Mouse (Mus musculus) olfactory bulb, adult 2 months (tissue): ENCODE results near the gene Aco1. TPM values are rescaled to one million over a fixed set of nuclear protein-coding genes. Genes with fewer than 3 reads are reported as not detected.

ENCODE experiments used
- H3K27ac ChIP-seq: fragments of 200-500 bp; 2 replicates; pipeline ENCODE4 v1.5.1; 2012; ENCODE audit warnings: low read depth, low read length; ENCODE audit not compliant: insufficient read depth
- H3K4me1 ChIP-seq: fragments of 200-500 bp; 2 replicates; pipeline ENCODE4 v1.6.1; 2012; ENCODE audit warnings: low read length; ENCODE audit not compliant: control insufficient read depth, insufficient read depth
- H3K4me3 ChIP-seq: fragments of 200-500 bp; 2 replicates; pipeline ENCODE4 v1.5.1; 2012; ENCODE audit warnings: mild to moderate bottlenecking, low read depth, low read length, moderate library complexity; ENCODE audit not compliant: insufficient read depth
- CTCF ChIP-seq: fragments of 200-500 bp; IDR thresholded peaks from 2 replicates; pipeline ENCODE4 v1.5.1; 2012; ENCODE audit warnings: low read depth, mild to moderate bottlenecking, low read length, moderate library complexity; ENCODE audit not compliant: insufficient read depth
- POLR2A ChIP-seq: fragments of 200-500 bp; IDR thresholded peaks from 2 replicates; pipeline ENCODE4 v1.6.1; 2012; ENCODE audit warnings: mild to moderate bottlenecking, low read depth, low read length, moderate library complexity; ENCODE audit not compliant: insufficient read depth
- WGBS: fragments of 180-500 bp; shearing (Covaris S2); methylation state at CpG from one replicate; pipeline ENCODE4 v1.1.7; 2018; 5-methylcytosine and 5-hydroxymethylcytosine counted together
- polyA plus RNA-seq: library from polyadenylated mRNA; stranded (reverse); fragments of >200 nt; gene quantifications from 2 replicates; pipeline ENCODE4 v1.2.4, GENCODE M21; 2012; ENCODE audit warnings: low replicate concordance; ENCODE audit not compliant: missing spikeins, insufficient read depth, insufficient read length

The Aco1 gene
- polyA plus RNA-seq, 1 experiment, result not detected

DNA sequence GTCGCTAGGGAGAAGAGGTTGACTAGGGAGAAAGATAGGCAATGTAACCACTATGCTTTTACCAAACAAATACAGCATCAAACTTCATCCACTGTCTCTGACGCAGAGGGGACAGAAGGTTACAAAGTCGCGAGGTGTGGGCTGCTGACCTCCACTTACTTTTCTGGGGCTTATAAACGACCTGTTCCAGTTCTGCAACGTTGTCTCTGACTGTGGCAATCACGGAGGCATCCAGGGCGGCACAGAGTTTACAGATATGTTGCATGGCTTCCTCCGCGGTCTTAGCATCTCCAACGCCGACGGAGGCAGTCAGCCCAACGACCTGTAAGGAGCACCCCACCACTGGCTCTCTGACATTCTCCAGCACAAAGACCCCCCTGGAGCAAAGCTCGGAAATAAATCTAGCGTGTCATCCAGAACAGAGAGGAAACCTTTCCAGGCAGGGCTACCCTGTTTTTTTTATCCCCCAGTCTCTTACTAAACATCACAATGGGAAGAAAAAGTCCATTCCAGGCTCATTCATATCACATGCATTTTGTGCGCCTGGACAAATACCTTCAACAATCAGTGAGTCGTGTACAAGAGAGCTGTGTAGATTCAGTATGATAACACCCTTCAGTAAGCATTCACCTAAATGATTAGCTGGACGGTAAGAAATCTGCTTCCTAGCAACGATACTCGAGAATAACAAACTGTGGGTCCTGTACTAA, 79.2 kb downstream of the Aco1 start:
- no peak overlapping the region for H3K27ac ChIP-seq
- WGBS, result 66% methylated on average over 21 of the region's 21 CpGs
- TF ChIP-seq CTCF (no peak), POLR2A (no peak)
- H3K4me3 ChIP-seq, result no peak overlapping the region
- peaks cover 4% of the 10 kb centered on the region; the same call in 1 of the 2 replicates for H3K4me1 ChIP-seq

DNA sequence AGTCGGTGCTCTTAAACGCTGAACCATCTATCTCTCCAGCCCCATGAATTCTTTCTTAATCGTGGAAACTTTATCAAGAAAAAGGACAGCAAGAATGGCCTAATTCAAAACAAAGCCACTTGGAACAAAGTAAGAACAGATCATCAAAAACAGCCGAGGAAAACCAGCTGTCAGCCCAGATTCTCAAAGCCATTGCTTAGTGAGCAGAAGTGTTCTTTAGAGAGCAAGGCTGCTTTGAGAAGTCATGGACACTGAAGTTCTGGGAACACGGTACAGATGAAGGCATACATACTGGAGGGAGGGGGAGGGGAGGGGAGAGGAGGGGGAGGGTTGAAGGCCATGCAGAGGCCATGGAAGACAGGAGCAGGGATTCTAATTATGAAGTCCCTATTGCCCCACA, 83.2 kb downstream of the Aco1 start:
- H3K27ac ChIP-seq, result no peak overlapping the region

DNA sequence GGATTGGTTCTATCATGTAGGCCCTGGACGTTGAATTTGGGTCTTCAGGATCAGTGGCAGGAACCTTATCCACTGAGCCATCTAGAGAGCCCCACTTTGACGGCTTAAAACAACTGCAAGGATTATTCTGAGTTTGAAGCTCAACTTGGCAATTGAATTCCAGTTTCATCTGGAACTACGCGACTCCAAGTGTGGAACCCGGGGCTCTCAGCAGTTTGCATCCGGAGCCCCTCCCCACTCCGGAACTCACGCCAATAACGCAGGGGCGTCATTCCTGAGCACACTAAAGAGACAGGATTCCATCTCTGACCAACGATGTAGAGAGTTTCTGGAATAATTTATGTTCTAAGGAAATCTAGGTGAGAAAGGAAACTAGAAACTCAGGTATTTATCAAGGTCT, 84.2 kb downstream of the Aco1 start:
- H3K4me1 ChIP-seq, result no peaks in the 10 kb centered on the region
- WGBS, result 90% methylated on average over 11 of the region's 11 CpGs
- TF ChIP-seq CTCF, result no peak
- no peak for TF ChIP-seq POLR2A
- H3K4me3 ChIP-seq, result no peak overlapping the region
- no peak overlapping the region for H3K27ac ChIP-seq

More for the DNA sequence above, 83.2 kb downstream of the Aco1 start:
- no peaks in the 10 kb centered on the region; the same call in 1 of the 2 replicates for H3K4me1 ChIP-seq
- no peak overlapping the region for H3K4me3 ChIP-seq
- no peak for TF ChIP-seq CTCF
- WGBS, result 73% methylated on average over 5 of the region's 5 CpGs

DNA sequence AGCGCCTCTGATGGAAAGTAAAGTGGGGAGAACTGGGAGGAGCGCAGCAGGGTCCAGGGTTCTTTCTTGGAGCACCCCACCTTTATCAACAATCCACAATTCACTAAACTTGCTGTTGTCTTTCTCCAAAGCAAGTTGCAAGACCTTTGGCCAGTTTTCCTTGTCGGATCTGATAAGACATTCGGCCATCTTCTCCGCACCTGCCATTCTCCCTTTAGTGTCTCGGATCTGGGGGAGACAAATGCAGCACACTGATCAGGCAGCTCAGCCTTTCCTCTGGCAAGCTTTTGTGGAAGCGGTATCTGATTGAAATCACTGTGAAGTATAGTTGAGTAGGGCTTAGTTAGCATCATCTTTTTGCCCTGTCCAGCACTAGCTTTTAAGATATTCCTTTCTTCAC, 85.0 kb downstream of the Aco1 start:
- WGBS, result 94% methylated on average over 7 of the region's 7 CpGs
- Histone ChIP-seq H3K4me1 (no peaks in the 10 kb centered on the region), H3K4me3 (no peak overlapping the region), H3K27ac (no peak overlapping the region)
- TF ChIP-seq CTCF (no peak), POLR2A (no peak)

DNA sequence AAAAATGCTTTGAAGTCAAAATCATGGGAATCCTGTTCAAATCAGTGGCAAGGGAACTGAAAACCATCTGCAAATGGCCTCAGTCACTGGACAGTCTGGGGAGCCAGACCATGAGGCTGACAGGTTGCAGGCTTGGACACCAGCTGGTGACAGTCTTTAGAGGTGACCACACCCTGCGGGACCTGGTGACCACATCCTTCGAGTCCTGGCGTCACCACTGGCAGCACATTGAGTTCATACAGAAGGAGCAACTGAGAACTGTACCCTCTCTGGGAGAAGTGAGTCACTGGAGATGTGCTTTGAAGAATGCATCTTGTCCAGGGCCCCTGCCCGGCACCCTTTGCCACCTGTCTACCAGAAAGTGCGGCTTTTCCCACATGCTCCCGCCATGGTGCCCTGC, 86.8 kb downstream of the Aco1 start:
- TF ChIP-seq CTCF, result no peak
- TF ChIP-seq POLR2A, result no peak
- Histone ChIP-seq H3K27ac (no peak overlapping the region), H3K4me1 (no peaks in the 10 kb centered on the region), H3K4me3 (no peak overlapping the region)
- WGBS, result 94% methylated on average over 6 of the region's 6 CpGs

DNA sequence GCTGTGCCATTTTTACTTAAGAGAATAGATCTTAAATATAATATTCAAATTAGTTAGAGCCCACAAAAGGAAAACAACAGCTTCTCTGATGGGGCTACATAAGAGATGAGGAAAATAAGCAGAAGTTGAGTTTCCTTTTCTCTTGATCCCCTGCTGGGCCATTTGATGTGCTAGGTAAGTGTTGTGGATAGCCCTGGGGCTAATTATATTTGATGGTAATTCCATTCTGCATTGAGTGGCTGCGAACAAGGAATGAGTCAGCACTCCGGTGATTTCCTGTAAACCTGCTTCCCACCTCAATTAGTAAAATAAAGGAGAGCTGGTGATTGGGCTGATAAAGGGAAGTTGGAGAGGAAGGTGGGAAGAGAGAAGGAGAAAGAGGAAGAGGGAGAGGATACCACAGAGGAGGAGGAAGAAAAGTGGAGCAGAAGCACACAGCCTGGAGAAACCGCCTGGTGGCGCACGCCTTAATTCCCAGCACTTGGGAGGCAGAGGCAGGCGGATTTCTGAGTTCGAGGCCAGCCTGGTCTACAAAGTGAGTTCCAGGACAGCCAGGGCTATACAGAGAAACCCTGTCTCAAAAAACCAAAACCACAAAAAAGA, 90.3 kb downstream of the Aco1 start:
- Histone ChIP-seq H3K4me3 (no peak overlapping the region), H3K27ac (no peak overlapping the region), H3K4me1 (no peaks in the 10 kb centered on the region)
- TF ChIP-seq POLR2A (no peak), CTCF (no peak)
- WGBS, result 92% methylated on average over 7 of the region's 7 CpGs

DNA sequence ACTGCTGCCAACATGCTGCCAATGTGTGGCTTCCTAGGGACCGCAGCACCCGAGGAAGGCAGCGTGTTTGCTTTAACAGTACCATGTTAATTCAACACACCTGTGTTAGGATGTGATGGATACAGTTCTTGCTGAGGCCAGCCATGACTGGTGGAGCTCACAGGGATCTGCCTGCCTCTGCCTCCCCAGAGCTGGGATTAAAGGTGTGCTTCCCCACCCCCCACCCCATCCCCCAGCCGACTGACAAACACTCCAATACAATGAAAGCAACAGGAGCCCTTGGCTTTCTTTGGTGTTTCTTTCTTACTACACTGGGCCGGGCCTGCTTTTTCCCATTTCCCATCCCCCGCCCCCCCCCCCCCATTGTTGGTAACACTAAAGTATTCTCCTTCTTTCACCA, 91.4 kb downstream of the Aco1 start:
- no peak for TF ChIP-seq POLR2A
- no peak for TF ChIP-seq CTCF
- Histone ChIP-seq H3K4me1 (peaks cover 5% of the 10 kb centered on the region), H3K4me3 (no peak overlapping the region), H3K27ac (no peak overlapping the region)
- 80% methylated on average over 6 of the region's 6 CpGs for WGBS

DNA sequence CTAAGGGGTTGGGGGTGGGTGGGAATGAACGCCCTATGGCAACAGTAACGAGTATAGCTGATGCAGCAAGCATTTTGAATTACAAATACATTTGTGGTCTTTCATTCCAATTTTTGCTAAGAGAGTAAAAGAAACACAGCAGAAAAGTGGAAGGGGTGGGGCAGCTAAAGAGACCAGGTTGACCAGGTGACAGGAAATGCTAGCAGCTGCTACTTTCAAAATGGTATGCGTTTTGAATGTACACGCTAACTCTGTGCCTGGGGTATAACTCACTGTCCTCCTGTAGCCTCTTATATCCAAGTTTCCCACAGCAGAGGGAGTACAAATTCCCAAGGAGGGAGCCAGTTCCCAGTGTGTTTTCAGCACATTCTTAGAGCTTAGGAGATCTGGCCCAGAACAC, 93.9 kb downstream of the Aco1 start:
- Histone ChIP-seq H3K4me3 (no peak overlapping the region), H3K27ac (no peak overlapping the region), H3K4me1 (peaks cover 9% of the 10 kb centered on the region)
- TF ChIP-seq CTCF, result no peak
- no peak for TF ChIP-seq POLR2A
- 78% methylated on average over 4 of the region's 4 CpGs for WGBS

DNA sequence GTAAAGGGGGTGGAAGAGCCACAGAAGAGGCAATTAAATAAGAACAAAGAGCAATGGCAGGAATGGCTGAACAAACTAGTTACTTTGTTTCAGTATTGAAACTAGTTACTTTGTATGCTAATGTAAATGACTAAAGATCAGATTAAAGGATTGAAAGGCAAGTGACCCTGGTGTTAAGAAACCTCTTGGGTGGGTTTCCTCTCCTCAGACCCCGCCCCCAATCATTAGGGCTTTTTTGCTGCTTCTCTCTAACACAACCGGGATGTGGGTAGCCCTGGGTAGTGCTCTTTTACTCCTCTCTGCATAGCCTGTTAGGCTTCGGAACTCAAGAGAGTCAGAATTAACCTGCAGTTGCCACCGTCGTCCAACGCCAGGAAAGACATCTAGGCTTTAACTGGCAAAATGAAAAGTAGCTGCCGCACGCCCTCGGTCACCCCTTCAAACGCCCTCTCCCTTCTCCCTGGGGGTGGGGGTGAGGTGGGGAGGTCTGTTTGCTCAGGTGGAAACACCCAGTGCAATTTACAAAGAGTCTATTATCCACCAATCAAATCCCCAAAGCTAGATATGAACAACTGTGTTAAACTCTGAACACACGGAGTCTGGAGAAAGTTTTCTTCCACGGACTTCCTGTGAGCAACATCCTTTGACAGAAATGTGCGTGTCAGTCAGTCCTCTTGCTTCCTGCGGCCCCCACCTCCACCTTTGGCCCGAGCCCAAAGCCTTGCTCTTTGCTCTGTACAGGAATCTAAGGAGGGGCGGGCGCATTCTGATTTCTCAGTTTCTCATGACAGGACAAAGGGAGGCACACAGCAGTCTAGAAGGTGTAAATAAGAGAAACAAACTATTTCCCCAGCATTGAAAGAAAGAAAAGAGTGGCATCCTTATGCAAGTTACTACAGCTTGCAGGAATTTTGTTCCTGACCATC, 95.9 kb downstream of the Aco1 start:
- no peak overlapping the region for H3K27ac ChIP-seq
- no peak for TF ChIP-seq POLR2A
- TF ChIP-seq CTCF, result no peak
- peak overlapping the region; percentile 63 for H3K4me3 ChIP-seq
- WGBS, result 4% methylated on average over 17 of the region's 17 CpGs
- H3K4me1 ChIP-seq, result peaks cover 9% of the 10 kb centered on the region
